Mouse (Mus musculus) inflammation-experienced regulatory T-cells, adult 6 months (primary cell): ENCODE measurements around the gene Fabp2. TPM values are rescaled to one million over a fixed set of nuclear protein-coding genes. Genes with fewer than 3 reads are reported as not detected.

Experiments used
- ATAC-seq: one replicate; pipeline ENCODE4 v1.8.0; 2017
- polyA plus RNA-seq, 3 experiments: library from polyadenylated mRNA; unstranded; fragments of 100-300 nt; shearing (Covaris generic); gene quantifications; one replicate each; pipeline ENCODE4 v1.2.1; 2017

Gene Fabp2
- not detected for polyA plus RNA-seq

- ATAC-seq = no peak
These were observed at the start of gene Fabp2 for GRCm38 (mm10) chr3:122894772-122895171. Gene Fabp2 (plus strand): TSS chr3:122895072.

GRCm38 (mm10) chr3:122848410-122849034 lies 46.4 kb upstream of the Fabp2 start:
- ATAC-seq = no peak

- no peak for ATAC-seq
These were observed 39.7 kb upstream of the Fabp2 start for GRCm38 (mm10) chr3:122855149-122855548.

- no peak for ATAC-seq
These were observed 35.0 kb upstream of the Fabp2 start for GRCm38 (mm10) chr3:122859829-122860228.

- ATAC-seq = no peak
These were observed 34.0 kb upstream of the Fabp2 start for GRCm38 (mm10) chr3:122860573-122861498.

GRCm38 (mm10) chr3:122865092-122865491 lies 29.8 kb upstream of the Fabp2 start:
- ATAC-seq = no peak

GRCm38 (mm10) chr3:122868270-122868669 lies 26.6 kb upstream of the Fabp2 start:
- ATAC-seq = no peak

GRCm38 (mm10) chr3:122871596-122871995 lies 23.3 kb upstream of the Fabp2 start:
- no peak for ATAC-seq

- no peak for ATAC-seq
These were observed 18.0 kb upstream of the Fabp2 start for GRCm38 (mm10) chr3:122876870-122877269.

- ATAC-seq = no peak
These were observed 17.3 kb upstream of the Fabp2 start for GRCm38 (mm10) chr3:122877543-122877942.

GRCm38 (mm10) chr3:122878705-122879315 lies 16.1 kb upstream of the Fabp2 start:
- ATAC-seq = no peak

- ATAC-seq = no peak
These were observed 7.2 kb upstream of the Fabp2 start for GRCm38 (mm10) chr3:122887505-122888301.

GRCm38 (mm10) chr3:122888371-122888819 lies 6.5 kb upstream of the Fabp2 start:
- no peak for ATAC-seq

GRCm38 (mm10) chr3:122895189-122895731 lies 388 bp downstream of the Fabp2 start:
- no peak for ATAC-seq

- no peak for ATAC-seq
These were observed 3.4 kb downstream of the Fabp2 start for GRCm38 (mm10) chr3:122898254-122898653.

- ATAC-seq = no peak
These were observed 9.0 kb downstream of the Fabp2 start for GRCm38 (mm10) chr3:122903746-122904433.

- ATAC-seq = no peak
These were observed 13.0 kb downstream of the Fabp2 start for GRCm38 (mm10) chr3:122907841-122908240.

- ATAC-seq = no peak
These were observed 20.6 kb downstream of the Fabp2 start for GRCm38 (mm10) chr3:122915493-122915892.

GRCm38 (mm10) chr3:122916191-122916680 lies 21.4 kb downstream of the Fabp2 start:
- ATAC-seq = no peak

GRCm38 (mm10) chr3:122918672-122919071 lies 23.8 kb downstream of the Fabp2 start:
- no peak for ATAC-seq

- no peak for ATAC-seq
These were observed 24.4 kb downstream of the Fabp2 start, which contains the start of gene Gm10959 for GRCm38 (mm10) chr3:122919260-122919659. Gene Gm10959 (minus strand): TSS chr3:122919360.
